Mouse (Mus musculus) small intestine, adult 2 months (tissue): ENCODE measurements around the gene Nostrin. TPM values are rescaled to one million over a fixed set of nuclear protein-coding genes. Genes with fewer than 3 reads are reported as not detected.

Experiments
- H3K27ac ChIP-seq: fragments of 200-500 bp; 2 replicates; pipeline ENCODE4 v1.5.1; 2012; ENCODE audit warnings: low read depth, low read length, control low read depth, inconsistent platforms; ENCODE audit not compliant: insufficient read depth
- H3K27me3 ChIP-seq: fragments of 200-500 bp; 2 replicates; pipeline ENCODE4 v1.6.1; 2012; ENCODE audit warnings: mild to moderate bottlenecking, moderate library complexity, low read length, inconsistent platforms; ENCODE audit not compliant: control insufficient read depth, insufficient read depth
- H3K36me3 ChIP-seq: fragments of 200-500 bp; 2 replicates; pipeline ENCODE4 v1.6.1; 2012; ENCODE audit warnings: mild to moderate bottlenecking, low read length, control low read depth, inconsistent platforms; ENCODE audit not compliant: control insufficient read depth, insufficient read depth
- H3K4me1 ChIP-seq: fragments of 200-500 bp; 2 replicates; pipeline ENCODE4 v1.6.1; 2012; ENCODE audit warnings: low read length, inconsistent platforms, mixed read lengths; ENCODE audit not compliant: control insufficient read depth, insufficient read depth, insufficient read length
- H3K4me3 ChIP-seq: fragments of 200-500 bp; 2 replicates; pipeline ENCODE4 v1.5.1; 2012; ENCODE audit warnings: low read depth, mild to moderate bottlenecking, control low read depth, inconsistent platforms, low read length, moderate library complexity
- CTCF ChIP-seq: fragments of 200-500 bp; IDR thresholded peaks from 2 replicates; pipeline ENCODE4 v1.5.1; 2012; ENCODE audit warnings: low read depth, mild to moderate bottlenecking, control low read depth, inconsistent platforms, low read length, moderate library complexity, mixed read lengths; ENCODE audit not compliant: insufficient replicate concordance, insufficient read length; ENCODE audit errors: extremely low read depth
- POLR2A ChIP-seq: fragments of 200-500 bp; IDR thresholded peaks from 2 replicates; pipeline ENCODE4 v1.6.1; 2012; ENCODE audit warnings: low read depth, mild to moderate bottlenecking, control low read depth, inconsistent platforms, low read length, moderate library complexity
- WGBS: fragments of 180-500 bp; shearing (Covaris S2); methylation state at CpG from one replicate; pipeline ENCODE4 v1.1.7; 2018; 5-methylcytosine and 5-hydroxymethylcytosine counted together
- polyA plus RNA-seq: library from polyadenylated mRNA; depleted of rRNA; stranded (reverse); fragments of >200 nt; gene quantifications from 2 replicates; pipeline ENCODE4 v1.2.3, GENCODE M21; 2012

The Nostrin gene
- polyA plus RNA-seq, 1 experiment, result 6.3 TPM

DNA sequence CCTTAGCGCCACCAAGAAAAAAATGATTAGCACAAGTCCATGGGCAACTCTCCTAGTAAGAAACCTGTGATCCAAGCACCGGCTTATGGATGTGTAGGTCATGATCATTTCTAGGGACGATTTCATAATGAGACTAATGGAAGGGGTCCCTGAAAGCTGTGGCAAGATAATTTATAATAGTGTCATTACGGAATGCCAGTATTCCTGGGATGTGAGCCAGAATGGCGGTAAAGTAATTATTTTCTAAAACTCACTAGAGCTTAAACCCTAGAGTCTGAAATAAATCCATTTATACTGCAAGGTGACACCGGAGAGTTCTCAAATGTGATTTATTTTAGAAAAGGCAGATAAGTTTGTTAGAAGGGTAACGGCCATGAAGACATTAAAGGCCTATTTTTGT, 79.6 kb downstream of the Nostrin start:
- Histone ChIP-seq H3K27me3 (no peaks in the 10 kb centered on the region), H3K36me3 (no peaks in the 10 kb centered on the region), H3K4me1 (no peaks in the 10 kb centered on the region), H3K27ac (no peak overlapping the region), H3K4me3 (no peak overlapping the region)
- WGBS, result 77% methylated on average over 7 of the region's 7 CpGs
- TF ChIP-seq CTCF (no peak), POLR2A (no peak)

DNA sequence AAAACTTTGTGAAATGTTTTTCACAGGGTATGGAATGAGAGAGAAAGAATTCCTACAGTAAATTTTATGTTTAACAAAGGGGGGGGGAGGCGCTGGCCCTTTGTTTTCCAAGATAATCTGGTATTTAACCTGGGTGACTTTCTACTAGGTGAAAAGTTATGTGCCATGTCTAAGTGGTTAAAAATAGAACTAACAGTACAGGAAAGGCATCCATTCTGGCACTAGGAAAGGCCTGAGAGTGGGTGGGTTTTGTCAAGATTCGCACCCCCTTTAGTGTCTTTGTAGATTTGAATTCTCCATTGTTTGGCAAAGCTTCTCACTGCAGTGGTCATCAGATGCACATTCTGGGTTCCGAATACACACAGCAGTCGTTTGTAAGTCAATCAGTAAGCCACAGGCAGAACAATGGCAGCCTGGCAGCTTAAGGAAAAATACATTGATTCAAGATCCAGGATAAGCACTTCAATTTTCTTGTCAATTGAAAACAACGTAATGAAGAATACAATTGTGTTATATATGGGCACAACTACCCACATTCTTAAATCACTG, 86.3 kb downstream of the Nostrin start:
- no peak overlapping the region for H3K27ac ChIP-seq
- no peak for TF ChIP-seq POLR2A
- TF ChIP-seq CTCF, result no peak
- H3K4me1 ChIP-seq, result no peaks in the 10 kb centered on the region
- 64% methylated on average over 5 of the region's 5 CpGs for WGBS
- no peaks in the 10 kb centered on the region for H3K36me3 ChIP-seq
- H3K27me3 ChIP-seq, result no peaks in the 10 kb centered on the region; the same call in 1 of the 2 replicates
- H3K4me3 ChIP-seq, result no peak overlapping the region

DNA sequence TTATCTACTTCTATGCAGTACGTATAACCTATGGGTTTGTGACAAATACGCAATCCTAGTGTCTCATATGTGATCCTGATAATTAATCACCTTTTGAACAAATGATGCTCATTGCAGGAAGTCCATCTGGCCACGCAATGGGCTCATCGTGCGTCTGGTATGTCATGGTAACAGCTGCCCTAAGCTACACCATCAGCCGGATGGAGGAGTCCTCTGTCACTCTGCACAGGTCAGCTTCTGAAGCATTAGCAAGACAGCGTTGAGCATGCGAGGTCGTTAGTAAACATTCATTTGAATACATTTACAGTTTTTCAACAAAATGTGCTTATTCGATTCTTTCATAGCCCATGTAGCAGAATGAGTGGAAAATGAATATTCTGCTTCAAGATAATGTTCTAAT, 87.2 kb downstream of the Nostrin start:
- H3K27me3 ChIP-seq, result no peaks in the 10 kb centered on the region; the same call in 1 of the 2 replicates
- no peak overlapping the region for H3K27ac ChIP-seq
- H3K4me3 ChIP-seq, result no peak overlapping the region
- H3K36me3 ChIP-seq, result no peaks in the 10 kb centered on the region
- WGBS, result 85% methylated on average over 10 of the region's 10 CpGs
- no peak for TF ChIP-seq CTCF
- no peak for TF ChIP-seq POLR2A
- H3K4me1 ChIP-seq, result no peaks in the 10 kb centered on the region

DNA sequence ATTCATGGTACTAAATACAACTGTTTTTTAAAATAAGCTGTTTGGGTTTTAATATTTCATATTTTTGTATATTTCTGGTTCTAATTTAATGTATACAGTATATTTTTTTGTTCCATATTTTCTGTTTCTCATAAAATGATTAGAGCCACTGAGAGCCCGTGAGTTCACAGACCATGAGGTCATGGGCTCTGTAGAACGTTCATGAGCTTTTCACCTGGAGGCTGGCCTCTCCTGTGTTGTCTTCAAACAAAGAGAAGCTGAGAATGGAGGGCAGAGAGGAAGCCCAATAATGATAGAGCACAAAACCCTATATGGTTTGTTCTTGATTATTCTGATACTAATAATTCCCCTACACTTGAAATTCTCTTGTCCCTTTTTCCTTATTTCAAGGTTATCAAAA, 89.1 kb downstream of the Nostrin start:
- TF ChIP-seq CTCF (no peak), POLR2A (no peak)
- H3K4me3 ChIP-seq, result no peak overlapping the region
- H3K27ac ChIP-seq, result no peak overlapping the region
- no peaks in the 10 kb centered on the region; the same call in 1 of the 2 replicates for H3K27me3 ChIP-seq
- 40% methylated on average over 2 of the region's 2 CpGs for WGBS
- no peaks in the 10 kb centered on the region for H3K36me3 ChIP-seq
- no peaks in the 10 kb centered on the region for H3K4me1 ChIP-seq

DNA sequence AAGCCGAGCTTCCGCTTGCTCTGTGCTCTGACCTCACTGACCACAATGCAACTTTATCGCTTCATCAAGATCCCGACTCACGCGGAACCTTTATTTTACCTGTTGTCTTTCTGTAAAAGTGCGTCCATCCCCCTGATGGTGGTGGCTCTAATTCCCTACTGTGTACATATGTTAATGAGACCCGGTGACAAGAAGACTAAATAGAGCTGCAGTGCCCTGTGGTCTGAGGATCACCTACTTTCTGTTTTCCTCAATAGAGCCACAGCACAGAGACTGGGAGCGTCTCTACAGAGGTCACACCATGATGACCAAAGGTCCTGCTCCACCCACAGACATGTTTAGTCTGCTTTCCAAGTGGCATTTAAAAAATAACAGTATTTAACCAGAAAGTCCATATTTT, 91.3 kb downstream of the Nostrin start:
- H3K36me3 ChIP-seq, result no peaks in the 10 kb centered on the region
- WGBS, result 87% methylated on average over 9 of the region's 9 CpGs
- no peaks in the 10 kb centered on the region for H3K4me1 ChIP-seq
- TF ChIP-seq POLR2A (no peak), CTCF (no peak)
- H3K4me3 ChIP-seq, result no peak overlapping the region
- no peak overlapping the region for H3K27ac ChIP-seq
- no peaks in the 10 kb centered on the region; the same call in 1 of the 2 replicates for H3K27me3 ChIP-seq

DNA sequence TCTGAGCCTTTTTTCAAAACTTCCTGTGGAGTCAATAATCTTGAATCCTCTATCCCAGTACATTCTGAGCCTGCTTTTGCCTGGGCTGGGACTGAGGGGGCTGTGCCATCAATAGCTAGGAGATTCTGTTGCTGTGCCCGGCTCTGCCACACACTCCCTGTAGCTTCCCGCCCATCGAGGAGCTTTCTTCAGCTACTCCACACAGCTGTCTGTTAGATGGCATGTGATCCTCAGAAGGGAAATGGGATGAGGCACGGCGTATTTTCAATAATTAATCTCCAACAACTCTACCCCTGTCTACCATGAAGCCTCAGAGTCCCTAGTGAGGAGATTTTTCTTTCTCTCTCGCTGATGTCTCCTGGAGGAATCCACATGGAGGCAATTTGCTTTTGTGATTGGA, 93.0 kb downstream of the Nostrin start:
- H3K27ac ChIP-seq, result no peak overlapping the region
- H3K27me3 ChIP-seq, result no peaks in the 10 kb centered on the region; the same call in 1 of the 2 replicates
- no peak for TF ChIP-seq CTCF
- TF ChIP-seq POLR2A, result no peak
- H3K4me3 ChIP-seq, result no peak overlapping the region
- no peaks in the 10 kb centered on the region for H3K4me1 ChIP-seq
- H3K36me3 ChIP-seq, result no peaks in the 10 kb centered on the region
- 86% methylated on average over 6 of the region's 6 CpGs for WGBS

DNA sequence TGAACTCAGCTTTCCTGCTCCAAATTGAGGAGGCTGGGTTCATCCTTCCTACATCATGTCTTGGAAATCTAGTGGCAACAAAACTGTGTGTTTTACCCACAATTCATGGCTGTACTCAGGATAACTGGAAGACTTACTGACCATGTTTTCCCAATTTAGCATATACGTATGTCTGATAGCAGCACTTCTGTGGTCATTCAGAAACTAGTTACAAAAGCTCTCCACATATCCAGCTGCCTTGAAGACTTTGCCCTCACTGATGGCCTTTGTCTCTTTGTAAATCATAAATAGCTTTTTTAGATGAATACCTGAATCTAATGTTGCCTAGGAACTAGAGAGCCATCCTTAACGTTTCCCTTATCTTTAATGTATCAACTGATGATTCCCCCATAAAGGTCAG, 94.5 kb downstream of the Nostrin start:
- H3K27ac ChIP-seq, result no peak overlapping the region
- no peaks in the 10 kb centered on the region for H3K27me3 ChIP-seq
- no peaks in the 10 kb centered on the region for H3K4me1 ChIP-seq
- TF ChIP-seq CTCF (no peak), POLR2A (no peak)
- 39% methylated on average over 2 of the region's 2 CpGs for WGBS
- H3K36me3 ChIP-seq, result no peaks in the 10 kb centered on the region
- no peak overlapping the region for H3K4me3 ChIP-seq

DNA sequence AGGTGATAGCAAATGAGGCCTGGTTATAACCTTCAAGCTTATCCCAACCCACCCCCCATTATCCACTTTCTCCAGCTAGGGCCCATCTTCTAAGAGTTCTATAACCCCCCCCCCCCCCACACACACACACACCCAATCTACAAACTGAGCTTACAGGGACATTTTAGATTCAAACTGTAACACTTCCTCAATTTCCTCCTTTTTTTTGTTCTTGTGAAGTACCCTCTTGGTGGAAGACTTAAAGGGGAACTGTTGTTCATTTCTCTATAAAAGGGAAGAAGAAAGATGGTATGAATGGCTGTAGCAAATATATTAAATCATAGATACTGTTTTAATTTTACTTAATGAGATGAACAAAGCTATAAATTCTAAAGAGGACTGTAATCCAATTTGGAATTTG, 96.5 kb downstream of the Nostrin start:
- TF ChIP-seq CTCF, result no peak
- no peak for TF ChIP-seq POLR2A

More for the DNA sequence above, 96.5 kb downstream of the Nostrin start:
- H3K27ac ChIP-seq, result no peak overlapping the region
- H3K27me3 ChIP-seq, result no peaks in the 10 kb centered on the region
- no peaks in the 10 kb centered on the region for H3K36me3 ChIP-seq
- no peaks in the 10 kb centered on the region for H3K4me1 ChIP-seq
- no peak overlapping the region for H3K4me3 ChIP-seq
